Mouse (Mus musculus): ENCODE measurements at regions not wholly inside any gene's neighbourhood (a gene's known extent, or its start where the extent isn't known, plus 50 kb on each side); places are given as distances from the start of the nearest gene placed in this dataset.

DNA sequence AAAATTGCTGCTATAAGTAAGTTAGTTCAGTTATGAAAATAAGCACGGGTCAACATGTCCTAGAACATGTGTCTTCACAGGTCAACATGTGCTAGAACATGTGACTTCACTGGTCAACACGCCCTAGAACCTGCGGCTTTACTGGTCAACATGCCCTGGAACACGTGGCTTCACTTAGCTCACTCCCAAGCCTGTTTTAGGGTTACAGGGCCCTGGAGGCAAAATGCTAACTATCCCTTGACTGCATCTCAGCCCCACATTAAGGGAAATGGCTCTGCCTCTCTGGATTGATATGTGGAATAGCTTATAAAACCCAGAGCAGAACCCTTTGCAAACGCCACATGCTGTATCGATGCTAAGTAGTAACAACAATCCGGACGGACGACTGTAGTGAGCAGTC lies 67.8 kb downstream of the Nkx6-1 start:
- DNase-seq: no peak

DNA sequence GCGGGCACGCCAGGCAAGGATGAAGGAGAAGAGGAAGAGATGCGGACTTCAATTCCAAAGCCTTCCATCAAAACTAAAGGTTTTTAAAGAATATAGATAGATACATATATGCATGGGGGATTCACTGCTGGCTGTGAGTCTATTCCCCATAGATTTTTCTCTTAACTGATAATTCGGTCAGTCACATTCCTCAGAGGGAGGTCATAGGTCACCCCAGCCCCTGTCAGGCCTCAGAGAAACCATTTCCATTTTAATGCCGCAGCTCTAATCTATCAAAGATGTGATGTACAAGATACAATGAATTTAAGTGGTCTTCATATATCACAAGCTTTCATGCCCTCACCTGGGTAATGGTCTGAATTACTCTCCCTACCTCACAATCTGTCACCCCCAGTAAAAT lies 73.6 kb downstream of the Nkx6-1 start:
- DNase-seq: no peak

- DNase-seq: no peak
These were observed 74.3 kb downstream of the Nkx6-1 start for GRCm38 (mm10) chr5:101590341-101591124.

GRCm38 (mm10) chr5:101572966-101573365 lies 91.8 kb downstream of the Nkx6-1 start:
- DNase-seq: no peak

DNA sequence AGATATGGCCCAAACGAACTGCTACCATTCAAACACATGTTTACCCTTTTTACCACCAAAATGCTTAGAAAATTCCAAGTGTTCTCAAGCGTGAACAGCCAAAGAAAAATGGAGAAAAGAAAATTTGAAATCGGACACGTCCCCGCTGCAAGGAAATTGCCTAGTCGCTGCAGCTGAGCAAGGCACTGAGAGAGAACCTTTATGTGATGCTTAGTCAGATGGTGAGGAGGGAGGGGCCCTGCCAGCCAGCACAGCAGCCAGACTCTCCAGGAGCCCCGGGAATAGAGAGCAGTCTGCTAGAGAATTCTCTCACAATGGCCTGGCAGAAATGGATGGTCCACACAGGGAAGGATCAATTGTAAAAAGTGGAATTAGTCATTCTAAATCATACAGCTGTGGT lies 99.0 kb downstream of the Nkx6-1 start:
- DNase-seq: no peak

DNA sequence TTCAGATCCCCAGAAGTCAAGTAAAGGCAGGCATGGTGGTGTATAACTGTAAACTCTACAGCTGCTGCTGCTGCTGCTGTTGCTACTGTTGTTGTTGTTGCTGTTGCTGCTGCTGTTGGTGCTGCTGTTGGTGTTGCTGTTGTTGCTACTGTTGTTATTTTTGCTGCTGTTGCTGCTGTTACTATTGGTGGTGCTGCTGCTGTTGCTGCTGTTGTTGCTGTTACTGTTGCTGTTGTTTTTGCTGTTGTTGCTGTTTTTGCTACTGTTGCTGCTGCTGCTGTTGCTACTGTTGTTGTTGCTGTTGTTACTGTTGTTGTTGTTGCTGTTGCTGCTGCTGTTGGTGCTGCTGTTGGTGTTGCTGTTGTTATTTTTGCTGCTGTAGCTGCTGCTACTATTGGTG lies 104.4 kb downstream of the Nkx6-1 start:
- no peak for DNase-seq

DNA sequence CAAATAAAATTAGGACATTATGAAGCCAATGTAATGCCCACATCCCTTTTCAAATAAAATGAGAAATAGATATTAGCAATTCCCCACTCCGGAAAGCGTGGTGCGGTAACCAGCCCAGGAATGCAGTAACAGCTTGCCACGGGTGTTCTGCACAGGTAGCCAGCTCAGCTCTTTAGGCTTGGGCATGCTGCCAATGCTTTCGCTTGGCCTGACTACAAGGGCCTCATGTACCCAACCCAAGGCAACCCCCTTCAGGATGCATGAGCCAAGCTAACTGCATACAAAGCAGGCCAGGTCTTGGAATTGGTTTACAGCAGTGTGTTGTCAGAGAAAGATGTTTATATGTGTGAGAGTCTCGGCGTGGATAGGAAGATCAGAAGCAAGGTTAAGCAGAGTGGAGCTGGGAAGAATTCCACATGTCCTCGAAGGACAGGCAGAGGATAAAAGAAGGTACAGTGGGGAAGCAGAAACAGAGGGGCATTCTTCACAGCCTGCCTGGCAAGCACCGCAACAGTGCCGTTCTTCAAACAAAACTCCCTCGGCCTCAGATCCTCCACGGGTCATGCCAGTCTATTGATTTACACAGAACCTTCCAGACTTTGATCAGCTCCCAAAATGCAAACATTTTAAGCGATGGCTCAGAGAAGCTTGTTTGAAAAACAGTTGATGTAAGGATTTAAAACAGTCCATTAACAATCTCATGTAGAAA lies 106.4 kb downstream of the Nkx6-1 start:
- DNase-seq: peak; percentile 91 to 92

DNA sequence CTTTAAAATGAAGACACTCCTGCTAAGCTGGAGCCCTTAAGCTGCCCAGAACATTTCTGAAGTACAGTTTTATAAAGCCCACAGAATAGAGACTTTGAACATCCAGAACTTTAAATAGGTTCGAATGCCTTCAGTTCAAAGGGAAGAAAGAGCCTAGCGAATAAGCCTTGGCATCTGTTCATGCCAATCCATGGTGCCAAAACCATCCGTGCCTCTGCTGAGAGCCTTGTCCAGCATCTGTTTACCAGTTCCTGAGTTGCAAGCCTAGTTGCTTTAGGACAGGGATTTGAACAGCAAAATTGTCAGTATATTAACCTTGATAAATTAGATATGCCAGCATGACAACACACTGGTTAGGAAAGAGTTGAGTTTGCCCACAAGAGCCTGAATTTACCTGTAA lies 107.6 kb downstream of the Nkx6-1 start:
- DNase-seq: peak; percentile 29 to 34

GRCm38 (mm10) chr5:101543326-101543725 lies 121.5 kb downstream of the Nkx6-1 start:
- no peak for DNase-seq

GRCm38 (mm10) chr5:101539818-101540217 lies 125.0 kb downstream of the Nkx6-1 start:
- no peak for DNase-seq

DNA sequence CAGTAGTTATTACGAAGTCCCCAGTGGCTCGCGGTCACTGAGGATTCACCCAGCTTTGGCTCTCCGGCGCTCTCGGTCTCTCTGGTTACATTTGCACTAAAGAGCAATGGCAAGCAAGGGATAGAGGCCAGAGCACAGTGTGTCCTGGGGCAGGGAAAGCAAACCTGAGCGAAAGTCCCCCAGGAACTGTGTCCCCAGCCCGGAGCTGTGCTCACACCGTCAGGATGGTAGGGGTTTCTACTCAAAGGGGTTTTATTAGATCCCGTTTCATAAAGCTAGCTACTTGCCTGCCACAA lies 125.6 kb downstream of the Nkx6-1 start:
- DNase-seq: no peak

DNA sequence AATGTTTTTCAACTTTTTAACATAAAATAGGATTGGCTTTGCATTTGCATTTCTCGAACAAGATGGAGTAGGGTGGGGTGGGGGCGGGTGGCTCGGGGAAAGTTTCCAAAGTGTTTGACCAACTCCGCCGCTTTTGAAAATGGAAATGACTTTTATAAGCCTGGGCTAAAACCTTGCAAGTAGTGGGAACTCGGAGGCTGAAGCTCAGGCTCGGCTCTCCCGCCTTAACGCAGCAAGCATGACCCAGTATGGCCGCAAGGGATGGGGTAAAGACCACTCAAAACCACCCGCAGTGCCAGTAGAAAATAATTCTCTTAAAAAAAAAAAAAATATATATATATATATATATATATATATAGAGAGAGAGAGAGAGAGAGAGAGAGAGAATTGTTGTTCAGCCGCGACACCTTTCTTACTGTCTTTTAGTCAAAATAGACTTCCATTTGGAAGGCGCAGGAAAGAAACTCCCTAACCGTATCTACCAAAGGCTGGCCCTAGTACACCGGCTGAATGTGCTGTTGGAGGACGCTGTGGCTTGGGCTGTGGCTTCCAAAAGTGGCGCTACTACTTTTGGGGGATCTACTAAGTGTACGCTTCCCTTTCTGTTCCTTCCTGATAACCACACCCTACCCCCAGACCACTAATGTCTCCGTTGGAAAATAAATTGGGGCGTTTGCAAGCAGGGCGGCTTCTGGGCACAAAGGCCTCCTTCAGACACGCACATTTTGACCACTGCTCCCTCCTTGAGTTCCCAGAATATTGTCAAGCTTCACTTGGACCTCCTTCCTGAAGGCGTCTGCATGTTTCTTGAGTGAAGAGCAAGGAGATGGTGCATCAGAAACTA lies 126.2 kb downstream of the Nkx6-1 start:
- DNase-seq: no peak

GRCm38 (mm10) chr5:101537518-101538380 lies 127.0 kb downstream of the Nkx6-1 start:
- no peak for DNase-seq

GRCm38 (mm10) chr5:101535451-101535850 lies 129.3 kb downstream of the Nkx6-1 start:
- DNase-seq: no peak

DNA sequence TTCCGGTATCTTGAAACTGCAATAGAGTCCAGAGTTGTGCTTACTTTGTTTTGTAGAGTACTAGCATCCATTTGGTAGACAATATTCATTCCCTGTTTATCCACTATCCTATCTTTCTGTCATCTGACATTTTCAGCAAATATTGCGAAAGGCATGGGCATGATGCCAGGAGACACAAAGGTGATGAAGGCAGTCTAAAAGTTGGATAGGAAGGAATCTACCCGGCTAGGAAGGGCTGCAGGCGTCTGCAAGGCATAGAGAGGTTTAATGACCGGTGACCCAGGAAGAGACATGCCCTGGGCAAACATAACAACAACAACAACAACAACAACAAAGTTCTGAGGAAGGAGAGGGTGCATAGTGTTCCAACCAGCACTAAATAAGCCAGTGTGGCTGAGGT lies 139.4 kb downstream of the Nkx6-1 start:
- no peak for DNase-seq

DNA sequence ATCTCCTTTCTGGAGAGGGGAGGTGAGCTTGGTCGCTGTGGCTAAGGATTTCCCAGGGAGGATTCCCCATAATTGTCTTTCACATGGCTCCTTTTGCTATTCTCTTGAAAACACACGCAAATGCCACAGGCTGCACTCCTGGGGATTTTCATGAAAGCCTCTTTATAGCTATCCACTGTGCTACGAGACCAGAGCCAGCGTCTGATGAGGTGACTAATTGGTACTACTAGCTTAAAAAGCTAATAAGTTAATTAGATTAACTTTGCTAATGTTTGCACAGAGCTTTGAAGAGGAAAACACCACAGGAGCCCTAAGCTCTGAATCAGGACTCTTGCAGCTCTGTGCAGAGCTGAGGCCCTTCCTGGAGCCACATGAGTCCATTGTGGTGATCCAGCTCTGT lies 140.1 kb downstream of the Nkx6-1 start:
- DNase-seq: no peak

DNA sequence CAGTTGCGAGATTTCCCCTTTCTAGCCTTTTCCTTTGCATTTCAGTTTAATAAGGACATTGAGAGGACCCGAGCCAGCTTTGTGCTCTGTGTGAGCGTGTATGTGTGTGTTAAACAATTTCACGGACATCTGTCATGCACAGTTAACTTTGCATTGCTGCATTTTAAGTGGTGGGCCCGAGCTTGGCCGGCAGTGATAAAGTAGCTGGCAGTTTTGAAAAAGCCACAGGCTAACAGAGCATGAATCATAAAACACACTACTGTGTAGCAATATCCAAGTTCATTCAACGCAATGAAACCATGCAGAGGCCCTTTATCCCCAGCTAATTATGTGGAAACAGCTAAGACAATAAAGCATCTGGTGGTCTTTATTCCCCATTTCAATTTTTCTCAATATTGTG lies 140.9 kb downstream of the Nkx6-1 start:
- no peak for DNase-seq

DNA sequence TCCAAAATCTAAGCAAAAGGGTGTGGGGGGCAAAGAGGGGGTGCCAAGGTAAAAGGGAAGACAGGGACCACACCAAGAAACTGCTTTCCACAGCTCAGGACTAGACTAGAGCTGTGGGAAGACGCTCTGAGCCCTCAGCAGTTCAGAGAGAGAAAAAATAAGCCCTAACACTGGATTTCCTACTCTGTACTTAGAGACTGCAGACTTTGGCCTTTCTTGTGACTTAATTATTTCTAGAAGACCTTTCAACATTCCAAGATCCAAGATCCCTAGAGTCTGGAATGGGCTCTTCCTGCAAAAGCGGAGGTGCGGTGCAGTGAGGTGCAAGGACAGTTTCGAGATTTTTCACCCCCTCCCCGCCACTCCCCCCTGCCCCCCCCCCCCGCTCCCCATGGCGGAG lies 141.3 kb downstream of the Nkx6-1 start:
- DNase-seq: no peak

GRCm38 (mm10) chr5:101520935-101521655 lies 143.7 kb downstream of the Nkx6-1 start:
- DNase-seq: no peak

- DNase-seq: no peak
These were observed 145.8 kb downstream of the Nkx6-1 start for GRCm38 (mm10) chr5:101518791-101519547.

GRCm38 (mm10) chr5:101497698-101498048 lies 167.1 kb downstream of the Nkx6-1 start:
- no peak for DNase-seq
